Mouse (Mus musculus): ENCODE data around the gene Tmem63b.

DNA sequence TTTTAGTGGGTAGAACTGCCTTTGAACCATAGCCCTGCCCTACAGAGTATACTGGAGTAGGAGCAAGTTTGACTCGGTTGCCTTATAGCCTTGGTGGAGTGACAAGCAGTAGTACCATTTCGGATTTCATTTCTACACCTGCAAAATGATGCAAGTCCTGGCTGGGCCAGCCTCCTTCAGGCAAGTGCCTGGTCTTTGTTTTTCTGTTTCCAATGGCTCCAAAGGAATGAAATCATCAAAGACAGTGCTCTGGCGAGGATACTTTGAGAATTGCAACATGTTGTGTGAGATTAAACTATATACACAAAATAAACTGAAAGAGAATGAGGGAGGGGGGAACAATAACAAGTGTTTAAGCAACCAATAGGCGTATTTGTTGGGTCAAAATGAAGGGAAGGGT, 3.3 kb upstream of the Tmem63b start:
- TF ChIP-seq CTCF (IDR thresholded peaks at IDR 0.05; ENCODE audit: low read depth, low read length) (no peak), POLR2A (IDR thresholded peaks at IDR 0.05; ENCODE audit: insufficient read depth, low read length) (no peak), EP300 (IDR thresholded peaks at IDR 0.05; ENCODE audit: insufficient read depth, low read depth, low read length) (no peak)

Data from ES-Bruce4 (cell line).